Mouse (Mus musculus): ENCODE data around the gene Srd5a3.

DNA sequence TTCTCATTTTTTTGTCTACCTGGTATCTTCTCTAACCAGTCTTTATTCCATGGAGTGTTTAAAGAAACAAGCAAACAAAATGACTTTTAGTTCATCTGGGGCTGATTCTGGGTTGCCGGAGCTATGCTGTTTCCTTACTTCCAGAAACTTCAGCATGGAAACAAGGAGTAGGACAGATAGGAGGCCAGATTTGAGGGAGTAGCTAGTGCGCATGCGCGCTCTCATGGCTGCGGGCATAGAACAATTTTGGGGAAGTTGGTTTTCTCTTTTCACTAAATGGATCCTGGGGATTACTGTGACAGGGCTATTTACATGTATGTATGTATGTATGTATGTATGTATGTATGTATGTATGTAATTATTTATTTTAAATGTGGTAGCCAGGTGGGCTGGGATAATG is 39.1 kb downstream of the Srd5a3 start:
- no peak for TF ChIP-seq POLR2A (IDR thresholded peaks at IDR 0.05; ENCODE audit: insufficient read depth, low read length)
- no peak for TF ChIP-seq CTCF (IDR thresholded peaks at IDR 0.05; ENCODE audit: low read depth, low read length)
- no peak for TF ChIP-seq EP300 (IDR thresholded peaks at IDR 0.05; ENCODE audit: insufficient read depth, low read depth, low read length)
